Mouse (Mus musculus): ENCODE results near the gene Mrps21. TPM values are rescaled to one million over a fixed set of nuclear protein-coding genes. Genes with fewer than 3 reads are reported as not detected.

Gene Mrps21
- total and polyA plus RNA-seq, 2 experiments, result 39.6 to 205 TPM

DNA sequence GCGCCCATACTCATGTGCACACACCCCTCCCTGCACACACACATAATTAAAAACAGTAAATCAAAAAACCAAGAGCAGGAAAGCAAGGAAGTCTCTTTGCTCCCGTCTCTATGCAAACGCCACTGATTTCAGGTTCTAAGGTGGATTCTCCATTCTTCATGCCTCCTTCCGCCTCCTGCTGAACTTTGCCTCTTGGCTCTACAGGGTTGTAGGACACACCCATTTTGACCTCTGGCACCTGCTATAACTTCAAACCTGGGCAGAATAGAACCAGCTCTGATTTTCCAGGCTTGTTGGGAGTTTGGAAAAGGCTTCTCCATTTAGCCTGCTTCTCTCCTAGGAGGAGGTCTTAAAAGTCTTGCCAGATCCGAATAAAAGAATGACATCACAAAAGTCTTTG, 13.1 kb upstream of the Mrps21 start:
- Histone ChIP-seq H3K79me2 (ENCODE audit: control insufficient read depth, insufficient read depth, low read length) (no peaks in the 10 kb centered on the region), H3K27ac (replicated peaks; ENCODE audit: insufficient read depth, low read depth, low read length) (peak overlapping the region; percentile 38), H3K4me1 (ENCODE audit: control insufficient read depth, insufficient read depth, low read length) (peaks cover 13% of the 10 kb centered on the region), H3K36me3 (ENCODE audit: control insufficient read depth, insufficient read depth, low read length) (peaks cover 5% of the 10 kb centered on the region; the same call in 1 of the 2 replicates), H3K9ac (ENCODE audit: low read depth, low read length) (no peak overlapping the region), H3K27me3 (ENCODE audit: control insufficient read depth, insufficient read depth, low read length) (no peaks in the 10 kb centered on the region), H3K4me3 (ENCODE audit: insufficient read depth, low read depth, low read length) (no peak overlapping the region)
- WGBS, result 49% methylated on average over 5 of the region's 5 CpGs
- peak; percentile 86 for DNase-seq (ENCODE audit: extremely low read depth, low read depth, low spot score)
- TF ChIP-seq CTCF (IDR thresholded peaks at IDR 0.05; ENCODE audit: low read depth, low read length), result no peak
- TF ChIP-seq POLR2A (IDR thresholded peaks at IDR 0.05; ENCODE audit: extremely low read depth, insufficient read depth, low read length), result no peak

DNA sequence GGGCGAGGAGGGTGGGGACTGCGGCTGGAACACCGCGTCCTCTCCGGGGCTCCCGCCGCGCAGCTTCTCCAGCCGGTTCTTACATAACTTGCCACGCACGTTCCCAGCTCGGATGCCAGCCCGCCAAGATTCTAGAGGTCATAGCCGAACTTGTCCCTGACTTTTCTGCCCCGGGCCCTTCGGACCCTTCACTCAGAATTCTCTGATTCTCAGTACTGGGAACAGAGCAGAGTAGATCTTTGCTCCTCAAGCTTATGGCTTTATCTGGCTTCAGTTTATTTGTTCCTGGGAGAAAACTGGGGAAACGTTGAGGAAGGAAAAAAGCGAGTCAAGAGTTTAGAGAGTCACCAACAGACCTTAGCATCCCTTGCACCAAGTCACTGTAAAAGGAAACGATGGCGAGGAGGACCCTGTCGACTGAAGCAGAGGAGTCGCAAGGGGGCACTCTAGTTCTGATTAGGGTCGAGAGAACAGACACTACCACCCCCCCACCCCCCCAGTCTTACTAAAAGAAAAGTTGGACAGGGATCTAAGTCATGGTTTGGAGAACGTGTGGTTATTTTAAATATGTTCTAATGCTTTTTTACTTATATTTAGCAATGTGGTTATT, 11.6 kb upstream of the Mrps21 start:
- TF ChIP-seq CTCF (IDR thresholded peaks at IDR 0.05; ENCODE audit: low read depth, low read length) (peak; percentile 64), POLR2A (IDR thresholded peaks at IDR 0.05; ENCODE audit: extremely low read depth, insufficient read depth, low read length) (no peak)
- WGBS, result 1% methylated on average over 24 of the region's 24 CpGs
- Histone ChIP-seq H3K4me1 (ENCODE audit: control insufficient read depth, insufficient read depth, low read length) (peaks cover 19% of the 10 kb centered on the region), H3K27ac (replicated peaks; ENCODE audit: insufficient read depth, low read depth, low read length) (peak overlapping the region; percentile 79), H3K36me3 (ENCODE audit: control insufficient read depth, insufficient read depth, low read length) (peaks cover 5% of the 10 kb centered on the region; the same call in 1 of the 2 replicates), H3K27me3 (ENCODE audit: control insufficient read depth, insufficient read depth, low read length) (no peaks in the 10 kb centered on the region), H3K79me2 (ENCODE audit: control insufficient read depth, insufficient read depth, low read length) (no peaks in the 10 kb centered on the region), H3K4me3 (ENCODE audit: insufficient read depth, low read depth, low read length) (peak overlapping the region; percentile 57), H3K9ac (ENCODE audit: low read depth, low read length) (peak overlapping the region; percentile 76)
- peak; percentile 60 for DNase-seq (ENCODE audit: extremely low read depth, low read depth, low spot score)

DNA sequence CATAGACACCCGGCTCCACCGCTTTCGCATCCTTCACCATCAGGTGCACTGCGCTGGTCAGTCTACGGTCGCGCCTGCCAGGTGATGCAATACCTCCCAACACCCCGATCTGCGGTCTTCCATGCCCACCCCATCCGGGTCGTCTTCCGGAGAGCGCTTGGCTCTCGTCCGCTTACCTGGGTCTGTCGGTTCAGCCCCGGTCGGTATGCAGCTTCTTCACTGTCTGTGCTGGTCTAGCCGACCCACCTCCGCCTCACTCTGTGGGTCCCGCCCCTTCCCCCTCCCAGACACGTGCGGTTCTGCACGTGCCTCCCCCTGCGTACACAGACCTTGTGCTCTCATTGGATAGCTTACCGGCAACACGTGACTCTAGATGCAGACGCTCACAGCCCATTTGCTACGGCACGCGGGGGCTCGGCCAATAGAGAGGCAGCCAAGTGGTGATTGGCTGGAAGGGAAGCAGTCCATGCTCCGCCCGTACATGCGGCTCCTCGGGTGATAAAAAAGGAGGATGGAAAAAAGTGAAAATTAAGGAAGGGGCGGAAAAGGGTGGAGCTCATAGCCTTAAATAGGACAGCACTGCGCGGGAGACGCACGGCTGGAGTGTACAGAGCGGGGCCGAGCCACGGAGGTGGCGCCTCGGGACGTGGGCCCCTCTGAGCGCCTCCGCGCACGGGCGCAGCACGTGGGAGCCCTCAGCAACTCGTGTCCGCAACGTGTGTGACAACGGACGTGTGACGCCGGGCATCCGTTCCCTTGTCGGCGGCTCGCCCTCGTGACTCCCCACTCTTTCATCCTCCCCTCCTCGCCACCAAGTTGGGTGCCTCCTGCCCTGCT, 10.9 kb upstream of the Mrps21 start, which contains the start of gene Ciart:
Gene Ciart (minus strand): TSS at position 273 of the 837 bp plus-strand sequence.
- peak; percentile 96 for DNase-seq (ENCODE audit: extremely low read depth, low read depth, low spot score)
- Histone ChIP-seq H3K4me1 (ENCODE audit: control insufficient read depth, insufficient read depth, low read length) (peaks cover 15% of the 10 kb centered on the region), H3K9ac (ENCODE audit: low read depth, low read length) (peak within 1 kb of the TSS; percentile 76), H3K79me2 (ENCODE audit: control insufficient read depth, insufficient read depth, low read length) (no peaks in the 10 kb centered on the region), H3K4me3 (ENCODE audit: insufficient read depth, low read depth, low read length) (peak within 1 kb of the TSS; percentile 69), H3K27me3 (ENCODE audit: control insufficient read depth, insufficient read depth, low read length) (no peaks in the 10 kb centered on the region), H3K36me3 (ENCODE audit: control insufficient read depth, insufficient read depth, low read length) (peaks cover 5% of the 10 kb centered on the region; the same call in 1 of the 2 replicates), H3K27ac (replicated peaks; ENCODE audit: insufficient read depth, low read depth, low read length) (peak within 1 kb of the TSS; percentile 79)
- WGBS, result under 1% methylated on average over 66 of the region's 66 CpGs
- TF ChIP-seq CTCF (IDR thresholded peaks at IDR 0.05; ENCODE audit: low read depth, low read length) (no peak), POLR2A (IDR thresholded peaks at IDR 0.05; ENCODE audit: extremely low read depth, insufficient read depth, low read length) (peak; percentile 93)

DNA sequence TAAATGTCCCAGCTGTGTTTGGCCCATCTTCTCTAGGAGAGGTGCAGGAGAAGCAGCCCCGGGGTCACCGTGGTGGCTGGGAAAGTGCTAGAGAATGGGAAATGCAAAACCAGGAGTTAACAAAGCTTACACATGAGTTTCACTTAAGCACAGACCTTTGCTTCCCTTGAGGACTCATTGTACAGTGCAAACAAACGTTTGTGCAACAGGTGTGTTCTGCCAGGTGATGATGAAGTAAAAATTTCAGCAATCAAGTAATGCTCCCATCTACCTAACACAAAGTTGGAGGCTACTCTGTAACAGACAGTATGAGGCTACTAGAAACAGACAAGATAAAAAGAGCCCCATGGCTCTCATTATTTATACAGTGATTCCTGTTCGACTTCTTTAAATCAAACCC, 7.7 kb upstream of the Mrps21 start:
- peaks cover 5% of the 10 kb centered on the region; the same call in 1 of the 2 replicates for H3K36me3 ChIP-seq (ENCODE audit: control insufficient read depth, insufficient read depth, low read length)
- peak overlapping the region; percentile 88 for H3K27ac ChIP-seq (replicated peaks; ENCODE audit: insufficient read depth, low read depth, low read length)
- H3K27me3 ChIP-seq (ENCODE audit: control insufficient read depth, insufficient read depth, low read length), result no peaks in the 10 kb centered on the region
- TF ChIP-seq POLR2A (IDR thresholded peaks at IDR 0.05; ENCODE audit: extremely low read depth, insufficient read depth, low read length), result no peak
- TF ChIP-seq CTCF (IDR thresholded peaks at IDR 0.05; ENCODE audit: low read depth, low read length), result no peak
- H3K4me1 ChIP-seq (ENCODE audit: control insufficient read depth, insufficient read depth, low read length), result peaks cover 8% of the 10 kb centered on the region
- no peak overlapping the region for H3K4me3 ChIP-seq (ENCODE audit: insufficient read depth, low read depth, low read length)
- 33% methylated on average over 4 of the region's 4 CpGs for WGBS
- peaks cover 5% of the 10 kb centered on the region; the same call in 1 of the 2 replicates for H3K79me2 ChIP-seq (ENCODE audit: control insufficient read depth, insufficient read depth, low read length)
- H3K9ac ChIP-seq (ENCODE audit: low read depth, low read length), result no peak overlapping the region
- peak; percentile 88 for DNase-seq (ENCODE audit: extremely low read depth, low read depth, low spot score)

DNA sequence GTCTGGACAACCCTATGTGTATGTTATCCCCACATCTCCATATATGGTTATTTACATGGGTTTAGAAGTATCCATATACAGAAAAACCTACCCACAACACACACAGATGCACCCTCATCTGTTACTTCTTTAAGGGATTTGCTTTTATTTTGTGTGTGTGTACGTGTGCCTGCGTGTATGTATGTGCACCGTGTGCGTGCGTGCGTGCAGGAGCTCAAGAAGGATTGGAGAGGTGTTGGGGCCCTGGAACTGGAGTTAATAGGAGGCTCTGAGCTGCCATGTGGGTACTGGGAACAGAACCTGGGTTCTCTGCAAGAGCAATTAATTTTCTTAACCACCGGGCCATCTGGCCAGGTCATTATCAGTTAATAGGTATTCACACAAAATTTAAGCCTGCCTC, 729 bp upstream of the Mrps21 start:
- peak overlapping the region; percentile 25 for H3K9ac ChIP-seq (ENCODE audit: low read depth, low read length)
- TF ChIP-seq CTCF (IDR thresholded peaks at IDR 0.05; ENCODE audit: low read depth, low read length), result no peak
- TF ChIP-seq POLR2A (IDR thresholded peaks at IDR 0.05; ENCODE audit: extremely low read depth, insufficient read depth, low read length), result no peak
- peak overlapping the region; percentile 4; the same call in 1 of the 2 replicates for H3K27ac ChIP-seq (replicated peaks; ENCODE audit: insufficient read depth, low read depth, low read length)
- peak overlapping the region; percentile 83 for H3K4me3 ChIP-seq (ENCODE audit: insufficient read depth, low read depth, low read length)
- DNase-seq (ENCODE audit: extremely low read depth, low read depth, low spot score), result no peak
- 40% methylated on average over 7 of the region's 7 CpGs for WGBS
- peaks cover 5% of the 10 kb centered on the region for H3K4me1 ChIP-seq (ENCODE audit: control insufficient read depth, insufficient read depth, low read length)
- H3K27me3 ChIP-seq (ENCODE audit: control insufficient read depth, insufficient read depth, low read length), result no peaks in the 10 kb centered on the region
- peaks cover 16% of the 10 kb centered on the region; the same call in 1 of the 2 replicates for H3K79me2 ChIP-seq (ENCODE audit: control insufficient read depth, insufficient read depth, low read length)
- peaks cover 7% of the 10 kb centered on the region for H3K36me3 ChIP-seq (ENCODE audit: control insufficient read depth, insufficient read depth, low read length)

Measured in liver, adult 2 months (tissue).